In genomic region chr17:36237321-36237921, GRCm38 (mm10) we compare ENCODE assay signal across 8 mouse cellular contexts. TPM values are rescaled to one million over a fixed set of nuclear protein-coding genes. Genes with fewer than 3 reads are reported as not detected.
DNase-seq lines count a peak whose midpoint lies in the region; ATAC-seq and TF ChIP-seq lines count a peak whose summit lies in the region.

No protein-coding gene starts in this region.

- DNase-seq in kidney, adult 11 months: no peak
- peak; percentile 41 for DNase-seq in hindbrain, embryonic 11.5 days (ENCODE audit: low spot score)
- peak; percentile 37 for DNase-seq in lung, postnatal 10 days
- DNase-seq in left cerebral cortex, postnatal 36 days (ENCODE audit: low spot score in 2 of 2): no peak
- no peak for DNase-seq in left cerebral cortex, adult 11 months (ENCODE audit: low spot score)

- H3K27ac ChIP-seq in kidney, embryonic 15.5 days: no peak overlapping the region
- H3K27ac ChIP-seq in bone marrow macrophage, adult 2 months (ENCODE audit: insufficient read depth, low read depth, low read length): no peak overlapping the region
- H3K27ac ChIP-seq in hindbrain, embryonic 11.5 days (ENCODE audit: low read depth, low read length): no peak overlapping the region
- no peak overlapping the region for H3K27ac ChIP-seq in stomach, embryonic 16.5 days (ENCODE audit: low read length)

- no peak for TF ChIP-seq CTCF in bone marrow macrophage, adult 2 months (IDR thresholded peaks at IDR 0.05; ENCODE audit: low read depth, low read length)

- peak overlapping the region; percentile 36 for H3K4me3 ChIP-seq in kidney, embryonic 15.5 days (replicated peaks)
- peak overlapping the region; percentile 16 for H3K4me3 ChIP-seq in bone marrow macrophage, adult 2 months (ENCODE audit: insufficient read depth, low read length)
- peak overlapping the region; percentile 13; the same call in 1 of the 2 replicates for H3K4me3 ChIP-seq in hindbrain, embryonic 11.5 days (ENCODE audit: low read depth, low read length)
- peak overlapping the region; percentile 45 for H3K4me3 ChIP-seq in stomach, embryonic 16.5 days (replicated peaks; ENCODE audit: low read length)

- 2% methylated on average over 27 of the region's 27 CpGs for WGBS in kidney, embryonic 15.5 days
- 2% methylated on average over 27 of the region's 27 CpGs for WGBS in hindbrain, embryonic 11.5 days
- 4% methylated on average over 27 of the region's 27 CpGs for WGBS in stomach, embryonic 16.5 days

- intact Hi-C loops in left cerebral cortex, postnatal 36 days (cut with DNase I): no loop called here

- no peaks in the 10 kb centered on the region for H3K9me3 ChIP-seq in kidney, embryonic 15.5 days (replicated peaks)
- H3K9me3 ChIP-seq in hindbrain, embryonic 11.5 days (ENCODE audit: control insufficient read depth, low read length): no peaks in the 10 kb centered on the region
- no peaks in the 10 kb centered on the region for H3K9me3 ChIP-seq in stomach, embryonic 16.5 days (replicated peaks; ENCODE audit: control insufficient read depth, low read length)

- no peaks in the 10 kb centered on the region for H3K36me3 ChIP-seq in kidney, embryonic 15.5 days
- no peaks in the 10 kb centered on the region for H3K36me3 ChIP-seq in hindbrain, embryonic 11.5 days (ENCODE audit: control insufficient read depth, insufficient read depth, low read length)
- H3K36me3 ChIP-seq in stomach, embryonic 16.5 days (ENCODE audit: control insufficient read depth, insufficient read depth, low read length): no peaks in the 10 kb centered on the region

- H3K9ac ChIP-seq in kidney, embryonic 15.5 days: peak overlapping the region; percentile 38; the same call in 1 of the 2 replicates
- H3K9ac ChIP-seq in hindbrain, embryonic 11.5 days (ENCODE audit: low read depth, low read length): no peak overlapping the region
- peak overlapping the region; percentile 61 for H3K9ac ChIP-seq in stomach, embryonic 16.5 days (ENCODE audit: low read length)

- peaks cover 13% of the 10 kb centered on the region for H3K4me1 ChIP-seq in kidney, embryonic 15.5 days
- no peaks in the 10 kb centered on the region; the same call in 1 of the 2 replicates for H3K4me1 ChIP-seq in bone marrow macrophage, adult 2 months (ENCODE audit: control insufficient read depth, insufficient read depth, low read length)
- H3K4me1 ChIP-seq in hindbrain, embryonic 11.5 days (replicated peaks; ENCODE audit: control insufficient read depth, insufficient read depth, low read length): no peaks in the 10 kb centered on the region
- 0 out of 2 replicates have a peak, but pooled peaks cover 6% of the 10 kb centered on the region for H3K4me1 ChIP-seq in stomach, embryonic 16.5 days (ENCODE audit: control insufficient read depth, insufficient read depth, low read length)

- H3K27me3 ChIP-seq in kidney, embryonic 15.5 days: peaks cover 48% of the 10 kb centered on the region
- peaks cover 18% of the 10 kb centered on the region for H3K27me3 ChIP-seq in hindbrain, embryonic 11.5 days (ENCODE audit: control insufficient read depth, insufficient read depth, low read length)
- peaks cover 3% of the 10 kb centered on the region; the same call in 1 of the 2 replicates for H3K27me3 ChIP-seq in stomach, embryonic 16.5 days (ENCODE audit: control insufficient read depth, insufficient read depth, low read length)

- H3K4me2 ChIP-seq in kidney, embryonic 15.5 days: peak overlapping the region; percentile 65
- H3K4me2 ChIP-seq in hindbrain, embryonic 11.5 days (replicated peaks; ENCODE audit: low read depth, low read length): peak overlapping the region; percentile 35
- H3K4me2 ChIP-seq in stomach, embryonic 16.5 days (ENCODE audit: low read depth, low read length): peak overlapping the region; percentile 74

- ATAC-seq in kidney, embryonic 15.5 days (replicated peaks; ENCODE audit: low FRiP score): 0 out of 2 replicates have a peak, but pooled peaks have one; percentile 33
- ATAC-seq in hindbrain, embryonic 11.5 days (ENCODE audit: low FRiP score): peak; percentile 54
- peak; percentile 47; the same call in 1 of the 2 replicates for ATAC-seq in stomach, embryonic 16.5 days (ENCODE audit: insufficient read depth, low FRiP score)

- TF ChIP-seq POLR2A in bone marrow macrophage, adult 2 months (IDR thresholded peaks at IDR 0.05; ENCODE audit: borderline replicate concordance, low read depth, low read length): no peak

RNA-seq across cellular contexts. Expression of gene Rpp21, which starts 20.4 kb away (rescaled TPM):
- polyA plus RNA-seq in kidney, embryonic 15.5 days (2015; fragmentation: Nextera tagmentation; extraction: Ambion mirVana): 107 and 113 TPM in 2 replicates
- polyA plus RNA-seq in bone marrow macrophage, adult 2 months (2012; ENCODE audit: insufficient read depth, insufficient read length, missing spikeins): 69.5 and 84.4 TPM in 2 replicates
- 86.4 and 91.0 TPM in 2 replicates for polyA plus RNA-seq in hindbrain, embryonic 11.5 days (2014; fragmentation: Nextera tagmentation; extraction: Ambion mirVana)
- polyA plus RNA-seq in stomach, embryonic 16.5 days (2015; fragmentation: Nextera tagmentation; extraction: Ambion mirVana): 112 and 116 TPM in 2 replicates
- 10 to 100 TPM; 35.7 to 39.5 TPM for total RNA-seq in left cerebral cortex, postnatal 36 days (2021)

RNA-seq across cellular contexts. Expression of gene Trim39, which starts 34.6 kb away (rescaled TPM):
- polyA plus RNA-seq in kidney, embryonic 15.5 days (2015; fragmentation: Nextera tagmentation; extraction: Ambion mirVana): 16.4 and 19.5 TPM in 2 replicates
- polyA plus RNA-seq in bone marrow macrophage, adult 2 months (2012; ENCODE audit: insufficient read depth, insufficient read length, missing spikeins): 14.5 and 14.8 TPM in 2 replicates
- 19.5 and 22.3 TPM in 2 replicates for polyA plus RNA-seq in hindbrain, embryonic 11.5 days (2014; fragmentation: Nextera tagmentation; extraction: Ambion mirVana)
- polyA plus RNA-seq in stomach, embryonic 16.5 days (2015; fragmentation: Nextera tagmentation; extraction: Ambion mirVana): 12.8 and 16.2 TPM in 2 replicates
- total RNA-seq in left cerebral cortex, postnatal 36 days (2021): 10 to 100 TPM; 18.9 to 25.2 TPM

RNA-seq across cellular contexts. Expression of gene H2-T3, which starts 47.3 kb away (rescaled TPM):
- not detected in 2 replicates for polyA plus RNA-seq in kidney, embryonic 15.5 days (2015; fragmentation: Nextera tagmentation; extraction: Ambion mirVana)
- 0.60 TPM in 1 of 2 replicates, not detected in the other for polyA plus RNA-seq in bone marrow macrophage, adult 2 months (2012; ENCODE audit: insufficient read depth, insufficient read length, missing spikeins)
- not detected in 2 replicates for polyA plus RNA-seq in hindbrain, embryonic 11.5 days (2014; fragmentation: Nextera tagmentation; extraction: Ambion mirVana)
- polyA plus RNA-seq in stomach, embryonic 16.5 days (2015; fragmentation: Nextera tagmentation; extraction: Ambion mirVana): 3.4 and 4.0 TPM in 2 replicates
- not detected for total RNA-seq in left cerebral cortex, postnatal 36 days (2021)

RNA-seq across cellular contexts. Expression of gene H2-M10.2, which starts 48.9 kb away (rescaled TPM):
- 0.14 TPM in 1 of 2 replicates, not detected in the other for polyA plus RNA-seq in kidney, embryonic 15.5 days (2015; fragmentation: Nextera tagmentation; extraction: Ambion mirVana)
- polyA plus RNA-seq in bone marrow macrophage, adult 2 months (2012; ENCODE audit: insufficient read depth, insufficient read length, missing spikeins): not detected in 2 replicates
- not detected in 2 replicates for polyA plus RNA-seq in hindbrain, embryonic 11.5 days (2014; fragmentation: Nextera tagmentation; extraction: Ambion mirVana)
- polyA plus RNA-seq in stomach, embryonic 16.5 days (2015; fragmentation: Nextera tagmentation; extraction: Ambion mirVana): not detected in 2 replicates
- total RNA-seq in left cerebral cortex, postnatal 36 days (2021): not detected

Comparison
In these comparisons a context has a peak if more than half of its experiments do, and no peak if none do; other contexts are left out.
1. DNase-seq: peak in hindbrain, embryonic 11.5 days (single experiment) and lung, postnatal 10 days (single experiment); none in kidney, adult 11 months (single experiment), left cerebral cortex, postnatal 36 days (0 of 2) and left cerebral cortex, adult 11 months (single experiment).
2. Peak in every context shown above with its lines, with median percentiles within 50 percentile points of each other: ATAC-seq, H3K4me2 ChIP-seq and H3K4me3 ChIP-seq.